Mouse (Mus musculus): ENCODE results near the gene Nek4.

- TF ChIP-seq TAL1 (IDR thresholded peaks at IDR 0.05; ENCODE audit: low read length) = no peak
- TF ChIP-seq GATA1 (IDR thresholded peaks at IDR 0.05; ENCODE audit: low read length) = no peak
These were observed 74.6 kb downstream of the Nek4 start for GRCm38 (mm10) chr14:31025785-31026184.
